Mouse (Mus musculus): ENCODE measurements at regions not wholly inside any gene's neighbourhood (a gene's known extent, or its start where the extent isn't known, plus 50 kb on each side); places are given as distances from the start of the nearest gene placed in this dataset.

GRCm38 (mm10) chr13:25361850-25362626, 91.7 kb upstream of the Nrsn1 start:
- TF ChIP-seq CTCF (IDR thresholded peaks at IDR 0.05; ENCODE audit: borderline replicate concordance, control insufficient read depth, extremely low read depth, insufficient read depth, low read length, poor library complexity) (no peak), POLR2A (IDR thresholded peaks at IDR 0.05; ENCODE audit: control insufficient read depth, extremely low read depth, insufficient read depth, low read length, poor library complexity) (no peak)
